Mouse (Mus musculus): ENCODE results near the gene Rnasel. TPM values are rescaled to one million over a fixed set of nuclear protein-coding genes. Genes with fewer than 3 reads are reported as not detected.

Gene Rnasel
- polyA plus RNA-seq, 1 experiment from 2014 or later = 49.9 TPM

GRCm38 (mm10) chr1:153730671-153731070 lies 18.6 kb upstream of the Rnasel start:
- Histone ChIP-seq H3K4me2 (replicated peaks; ENCODE audit: low read depth) (no peak overlapping the region), H3K9ac (ENCODE audit: low read depth, low read length) (no peak overlapping the region), H3K27ac (ENCODE audit: low read depth, low read length) (no peak overlapping the region), H3K27me3 (replicated peaks; ENCODE audit: control insufficient read depth, insufficient read depth, low read length) (no peaks in the 10 kb centered on the region), H3K4me3 (ENCODE audit: low read depth, low read length) (no peak overlapping the region), H3K36me3 (ENCODE audit: control insufficient read depth, insufficient read depth) (no peaks in the 10 kb centered on the region), H3K4me1 (replicated peaks; ENCODE audit: control insufficient read depth, insufficient read depth, low read length) (no peaks in the 10 kb centered on the region), H3K9me3 (ENCODE audit: control insufficient read depth) (no peaks in the 10 kb centered on the region)
- TF ChIP-seq CTCF (IDR thresholded peaks at IDR 0.05; ENCODE audit: low read depth) = no peak
- 57% methylated on average over 3 of the region's 3 CpGs for WGBS
- no peak for ATAC-seq

- peaks cover 6% of the 10 kb centered on the region; the same call in 1 of the 2 replicates for H3K27me3 ChIP-seq (replicated peaks; ENCODE audit: control insufficient read depth, insufficient read depth, low read length)
- H3K4me2 ChIP-seq (replicated peaks; ENCODE audit: low read depth) = no peak overlapping the region
- TF ChIP-seq CTCF (IDR thresholded peaks at IDR 0.05; ENCODE audit: low read depth) = no peak
- no peaks in the 10 kb centered on the region for H3K36me3 ChIP-seq (ENCODE audit: control insufficient read depth, insufficient read depth)
- ATAC-seq = no peak
- H3K27ac ChIP-seq (ENCODE audit: low read depth, low read length) = no peak overlapping the region
- WGBS = 51% methylated on average over 9 of the region's 9 CpGs
- H3K9ac ChIP-seq (ENCODE audit: low read depth, low read length) = no peak overlapping the region
- H3K4me1 ChIP-seq (replicated peaks; ENCODE audit: control insufficient read depth, insufficient read depth, low read length) = no peaks in the 10 kb centered on the region
- no peaks in the 10 kb centered on the region for H3K9me3 ChIP-seq (ENCODE audit: control insufficient read depth)
- no peak overlapping the region for H3K4me3 ChIP-seq (ENCODE audit: low read depth, low read length)
Observed at GRCm38 (mm10) chr1:153733181-153733580, 16.0 kb upstream of the Rnasel start.

- Histone ChIP-seq H3K27ac (ENCODE audit: low read depth, low read length) (no peak overlapping the region), H3K4me3 (ENCODE audit: low read depth, low read length) (no peak overlapping the region), H3K9me3 (ENCODE audit: control insufficient read depth) (no peaks in the 10 kb centered on the region), H3K27me3 (replicated peaks; ENCODE audit: control insufficient read depth, insufficient read depth, low read length) (peaks cover 22% of the 10 kb centered on the region), H3K4me1 (replicated peaks; ENCODE audit: control insufficient read depth, insufficient read depth, low read length) (no peaks in the 10 kb centered on the region), H3K36me3 (ENCODE audit: control insufficient read depth, insufficient read depth) (no peaks in the 10 kb centered on the region), H3K4me2 (replicated peaks; ENCODE audit: low read depth) (no peak overlapping the region), H3K9ac (ENCODE audit: low read depth, low read length) (no peak overlapping the region)
- ATAC-seq = no peak
- 73% methylated on average over 4 of the region's 4 CpGs for WGBS
- no peak for TF ChIP-seq CTCF (IDR thresholded peaks at IDR 0.05; ENCODE audit: low read depth)
Observed at GRCm38 (mm10) chr1:153734866-153735265, 14.4 kb upstream of the Rnasel start.

- H3K36me3 ChIP-seq (ENCODE audit: control insufficient read depth, insufficient read depth) = no peaks in the 10 kb centered on the region
- no peaks in the 10 kb centered on the region for H3K4me1 ChIP-seq (replicated peaks; ENCODE audit: control insufficient read depth, insufficient read depth, low read length)
- WGBS = 51% methylated on average over 6 of the region's 6 CpGs
- no peak for TF ChIP-seq CTCF (IDR thresholded peaks at IDR 0.05; ENCODE audit: low read depth)
- no peak overlapping the region for H3K4me2 ChIP-seq (replicated peaks; ENCODE audit: low read depth)
- H3K4me3 ChIP-seq (ENCODE audit: low read depth, low read length) = no peak overlapping the region
- peaks cover 29% of the 10 kb centered on the region for H3K27me3 ChIP-seq (replicated peaks; ENCODE audit: control insufficient read depth, insufficient read depth, low read length)
- no peak overlapping the region for H3K9ac ChIP-seq (ENCODE audit: low read depth, low read length)
- no peak for ATAC-seq
- H3K9me3 ChIP-seq (ENCODE audit: control insufficient read depth) = no peaks in the 10 kb centered on the region
- H3K27ac ChIP-seq (ENCODE audit: low read depth, low read length) = no peak overlapping the region
Observed at GRCm38 (mm10) chr1:153736096-153736495, 13.1 kb upstream of the Rnasel start.

GRCm38 (mm10) chr1:153737101-153738085 lies 11.8 kb upstream of the Rnasel start:
- Histone ChIP-seq H3K4me1 (replicated peaks; ENCODE audit: control insufficient read depth, insufficient read depth, low read length) (no peaks in the 10 kb centered on the region), H3K27me3 (replicated peaks; ENCODE audit: control insufficient read depth, insufficient read depth, low read length) (peaks cover 33% of the 10 kb centered on the region), H3K27ac (ENCODE audit: low read depth, low read length) (no peak overlapping the region), H3K36me3 (ENCODE audit: control insufficient read depth, insufficient read depth) (no peaks in the 10 kb centered on the region), H3K4me2 (replicated peaks; ENCODE audit: low read depth) (no peak overlapping the region), H3K9ac (ENCODE audit: low read depth, low read length) (no peak overlapping the region), H3K9me3 (ENCODE audit: control insufficient read depth) (no peaks in the 10 kb centered on the region), H3K4me3 (ENCODE audit: low read depth, low read length) (no peak overlapping the region)
- 60% methylated on average over 9 of the region's 9 CpGs for WGBS
- TF ChIP-seq CTCF (IDR thresholded peaks at IDR 0.05; ENCODE audit: low read depth) = no peak
- ATAC-seq = no peak

GRCm38 (mm10) chr1:153739437-153740015 lies 9.7 kb upstream of the Rnasel start:
- no peak overlapping the region for H3K9ac ChIP-seq (ENCODE audit: low read depth, low read length)
- H3K36me3 ChIP-seq (ENCODE audit: control insufficient read depth, insufficient read depth) = no peaks in the 10 kb centered on the region
- H3K4me1 ChIP-seq (replicated peaks; ENCODE audit: control insufficient read depth, insufficient read depth, low read length) = no peaks in the 10 kb centered on the region
- no peaks in the 10 kb centered on the region for H3K9me3 ChIP-seq (ENCODE audit: control insufficient read depth)
- H3K4me2 ChIP-seq (replicated peaks; ENCODE audit: low read depth) = peak overlapping the region; percentile 67
- H3K27me3 ChIP-seq (replicated peaks; ENCODE audit: control insufficient read depth, insufficient read depth, low read length) = peaks cover 33% of the 10 kb centered on the region
- TF ChIP-seq CTCF (IDR thresholded peaks at IDR 0.05; ENCODE audit: low read depth) = no peak
- H3K27ac ChIP-seq (ENCODE audit: low read depth, low read length) = no peak overlapping the region
- 17% methylated on average over 13 of the region's 13 CpGs for WGBS
- ATAC-seq = no peak
- peak overlapping the region; percentile 38 for H3K4me3 ChIP-seq (ENCODE audit: low read depth, low read length)

Measured in intestine, postnatal 0 days (tissue).